Mouse (Mus musculus) liver, embryonic 13.5 days (tissue): ENCODE results near the gene Akr1d1. TPM values are rescaled to one million over a fixed set of nuclear protein-coding genes. Genes with fewer than 3 reads are reported as not detected.

Experiments used
- ATAC-seq: fragments of 200-750 bp; cut with Nextera tagmentation; 2 replicates; pipeline ENCODE4 v1.8.0; 2017; ENCODE audit warnings: low read depth, mild to moderate bottlenecking, moderate number of reproducible peaks, moderate library complexity
- DNase-seq: peaks from one replicate; pipeline ENCODE4 v3.0.0; 2022
- H3K27ac ChIP-seq: fragments of 300-500 bp; sonication (generic); 2 replicates; pipeline ENCODE4 v1.5.1; 2015; ENCODE audit warnings: moderate library complexity, mild to moderate bottlenecking, inconsistent platforms
- H3K27me3 ChIP-seq: fragments of 300-500 bp; sonication (generic); 2 replicates; pipeline ENCODE4 v1.6.1; 2015; ENCODE audit warnings: mild to moderate bottlenecking, inconsistent platforms
- H3K36me3 ChIP-seq: fragments of 300-500 bp; sonication (generic); 2 replicates; pipeline ENCODE4 v1.6.1; 2015; ENCODE audit warnings: mild to moderate bottlenecking, inconsistent platforms
- H3K4me1 ChIP-seq: fragments of 300-500 bp; sonication (generic); replicated peaks from 2 replicates; pipeline ENCODE4 v1.6.1; 2015; ENCODE audit warnings: inconsistent platforms
- H3K4me2 ChIP-seq: fragments of 300-500 bp; sonication (generic); 2 replicates; pipeline ENCODE4 v1.6.1; 2015; ENCODE audit warnings: inconsistent platforms, mild to moderate bottlenecking, moderate library complexity
- H3K4me3 ChIP-seq: fragments of 300-500 bp; sonication (generic); replicated peaks from 2 replicates; pipeline ENCODE4 v1.5.1; 2015; ENCODE audit warnings: mild to moderate bottlenecking, inconsistent platforms
- H3K9ac ChIP-seq: fragments of 300-500 bp; sonication (generic); 2 replicates; pipeline ENCODE4 v1.6.1; 2015; ENCODE audit warnings: mild to moderate bottlenecking, inconsistent platforms
- H3K9me3 ChIP-seq: fragments of 300-500 bp; sonication (generic); replicated peaks from 2 replicates; pipeline ENCODE4 v1.6.1; 2016; ENCODE audit warnings: inconsistent platforms
- WGBS: fragments of 180-500 bp; shearing (Covaris S2); methylation state at CpG from one replicate; pipeline ENCODE4 v1.1.7; 2015; ENCODE audit not compliant: insufficient replicate concordance; 5-methylcytosine and 5-hydroxymethylcytosine counted together
- polyA plus RNA-seq: library from polyadenylated mRNA; unstranded; fragments of >200 nt; fragmentation: Nextera tagmentation; extraction: Ambion mirVana; gene quantifications from 2 replicates; pipeline ENCODE4 v1.2.1, GENCODE M21; 2015

The Akr1d1 gene
- polyA plus RNA-seq, 1 experiment from 2014 or later: 0.73 TPM

GRCm38 (mm10) chr6:37520631-37521375, 9.2 kb upstream of the Akr1d1 start:
- H3K4me1 ChIP-seq: no peaks in the 10 kb centered on the region
- no peaks in the 10 kb centered on the region for H3K27me3 ChIP-seq
- 73% methylated on average over 13 of the region's 13 CpGs for WGBS
- no peak overlapping the region for H3K4me2 ChIP-seq
- H3K9me3 ChIP-seq: no peaks in the 10 kb centered on the region
- DNase-seq: no peak
- H3K36me3 ChIP-seq: no peaks in the 10 kb centered on the region
- ATAC-seq: no peak
- H3K27ac ChIP-seq: no peak overlapping the region
- no peak overlapping the region for H3K4me3 ChIP-seq
- no peak overlapping the region for H3K9ac ChIP-seq

GRCm38 (mm10) chr6:37532036-37532435, 2.1 kb downstream of the Akr1d1 start:
- Histone ChIP-seq H3K27ac (no peak overlapping the region), H3K4me1 (no peaks in the 10 kb centered on the region), H3K27me3 (no peaks in the 10 kb centered on the region), H3K9me3 (no peaks in the 10 kb centered on the region), H3K4me2 (no peak overlapping the region), H3K36me3 (no peaks in the 10 kb centered on the region), H3K9ac (no peak overlapping the region), H3K4me3 (no peak overlapping the region)
- WGBS: 77% methylated on average over 3 of the region's 3 CpGs
- no peak for DNase-seq
- ATAC-seq: no peak

GRCm38 (mm10) chr6:37536831-37537230, 6.9 kb downstream of the Akr1d1 start:
- no peak for ATAC-seq
- WGBS: 61% methylated on average over 3 of the region's 3 CpGs
- Histone ChIP-seq H3K9ac (no peak overlapping the region), H3K27ac (no peak overlapping the region), H3K9me3 (no peaks in the 10 kb centered on the region), H3K36me3 (no peaks in the 10 kb centered on the region), H3K4me2 (no peak overlapping the region), H3K4me3 (no peak overlapping the region), H3K4me1 (no peaks in the 10 kb centered on the region), H3K27me3 (no peaks in the 10 kb centered on the region)
- no peak for DNase-seq

- Histone ChIP-seq H3K36me3 (no peaks in the 10 kb centered on the region), H3K4me2 (no peak overlapping the region), H3K4me1 (no peaks in the 10 kb centered on the region), H3K9ac (no peak overlapping the region), H3K27ac (no peak overlapping the region), H3K27me3 (no peaks in the 10 kb centered on the region), H3K4me3 (no peak overlapping the region), H3K9me3 (no peaks in the 10 kb centered on the region)
- 65% methylated on average over 3 of the region's 3 CpGs for WGBS
- ATAC-seq (no peak), DNase-seq (no peak)
Observed at GRCm38 (mm10) chr6:37537801-37538200, 7.8 kb downstream of the Akr1d1 start.

- no peaks in the 10 kb centered on the region for H3K27me3 ChIP-seq
- ATAC-seq (no peak), DNase-seq (no peak)
- H3K27ac ChIP-seq: no peak overlapping the region
- H3K36me3 ChIP-seq: no peaks in the 10 kb centered on the region
- H3K4me2 ChIP-seq: no peak overlapping the region
- no peaks in the 10 kb centered on the region for H3K9me3 ChIP-seq
- no peak overlapping the region for H3K4me3 ChIP-seq
- 66% methylated on average over 5 of the region's 5 CpGs for WGBS
- H3K4me1 ChIP-seq: no peaks in the 10 kb centered on the region
- no peak overlapping the region for H3K9ac ChIP-seq
Observed at GRCm38 (mm10) chr6:37538792-37539191, 8.8 kb downstream of the Akr1d1 start.

- 72% methylated on average over 9 of the region's 9 CpGs for WGBS
- no peak overlapping the region for H3K4me2 ChIP-seq
- no peaks in the 10 kb centered on the region for H3K4me1 ChIP-seq
- H3K4me3 ChIP-seq: no peak overlapping the region
- peak overlapping the region; percentile 60 for H3K27ac ChIP-seq
- H3K9me3 ChIP-seq: no peaks in the 10 kb centered on the region
- no peak overlapping the region for H3K9ac ChIP-seq
- ATAC-seq (no peak), DNase-seq (no peak)
- no peaks in the 10 kb centered on the region for H3K36me3 ChIP-seq
- no peaks in the 10 kb centered on the region for H3K27me3 ChIP-seq
Observed at GRCm38 (mm10) chr6:37539403-37539802, 9.4 kb downstream of the Akr1d1 start.

- Histone ChIP-seq H3K4me2 (no peak overlapping the region), H3K4me1 (no peaks in the 10 kb centered on the region), H3K9ac (no peak overlapping the region), H3K4me3 (no peak overlapping the region), H3K9me3 (no peaks in the 10 kb centered on the region), H3K27ac (peak overlapping the region; percentile 60; the same call in 1 of the 2 replicates), H3K27me3 (no peaks in the 10 kb centered on the region), H3K36me3 (no peaks in the 10 kb centered on the region)
- 66% methylated on average over 3 of the region's 3 CpGs for WGBS
- no peak for DNase-seq
- peak; percentile 78 for ATAC-seq
Observed at GRCm38 (mm10) chr6:37540113-37540512, 10.1 kb downstream of the Akr1d1 start.

- no peak overlapping the region for H3K9ac ChIP-seq
- no peak overlapping the region for H3K4me3 ChIP-seq
- 64% methylated on average over 3 of the region's 3 CpGs for WGBS
- no peaks in the 10 kb centered on the region for H3K27me3 ChIP-seq
- H3K27ac ChIP-seq: no peak overlapping the region
- DNase-seq (no peak), ATAC-seq (no peak)
- no peak overlapping the region for H3K4me2 ChIP-seq
- no peaks in the 10 kb centered on the region for H3K4me1 ChIP-seq
- H3K36me3 ChIP-seq: no peaks in the 10 kb centered on the region
- H3K9me3 ChIP-seq: no peaks in the 10 kb centered on the region
Observed at GRCm38 (mm10) chr6:37541171-37541570, 11.2 kb downstream of the Akr1d1 start.

GRCm38 (mm10) chr6:37542145-37542544, 12.2 kb downstream of the Akr1d1 start:
- H3K9ac ChIP-seq: no peak overlapping the region
- H3K36me3 ChIP-seq: no peaks in the 10 kb centered on the region
- no peak overlapping the region for H3K27ac ChIP-seq
- no peak overlapping the region for H3K4me3 ChIP-seq
- H3K9me3 ChIP-seq: no peaks in the 10 kb centered on the region
- no peak overlapping the region for H3K4me2 ChIP-seq
- H3K4me1 ChIP-seq: no peaks in the 10 kb centered on the region
- WGBS: 72% methylated on average over 3 of the region's 3 CpGs
- DNase-seq (no peak), ATAC-seq (no peak)
- no peaks in the 10 kb centered on the region for H3K27me3 ChIP-seq

- Histone ChIP-seq H3K36me3 (no peaks in the 10 kb centered on the region), H3K27ac (no peak overlapping the region), H3K9me3 (no peaks in the 10 kb centered on the region), H3K27me3 (no peaks in the 10 kb centered on the region), H3K4me1 (no peaks in the 10 kb centered on the region), H3K4me2 (no peak overlapping the region), H3K4me3 (no peak overlapping the region), H3K9ac (no peak overlapping the region)
- ATAC-seq: no peak
- 56% methylated on average over 2 of the region's 2 CpGs for WGBS
- no peak for DNase-seq
Observed at GRCm38 (mm10) chr6:37552760-37553159, 22.8 kb downstream of the Akr1d1 start.

- Histone ChIP-seq H3K36me3 (no peaks in the 10 kb centered on the region), H3K4me2 (no peak overlapping the region), H3K27ac (no peak overlapping the region), H3K9me3 (no peaks in the 10 kb centered on the region), H3K4me1 (no peaks in the 10 kb centered on the region), H3K4me3 (no peak overlapping the region), H3K27me3 (no peaks in the 10 kb centered on the region), H3K9ac (no peak overlapping the region)
- ATAC-seq: no peak
- 50% methylated on average over 3 of the region's 3 CpGs for WGBS
- DNase-seq: no peak
Observed at GRCm38 (mm10) chr6:37553926-37554325, 24.0 kb downstream of the Akr1d1 start.

- DNase-seq (no peak), ATAC-seq (no peak)
- no peaks in the 10 kb centered on the region for H3K9me3 ChIP-seq
- no peaks in the 10 kb centered on the region for H3K36me3 ChIP-seq
- no peak overlapping the region for H3K4me3 ChIP-seq
- H3K9ac ChIP-seq: no peak overlapping the region
- no peak overlapping the region for H3K4me2 ChIP-seq
- WGBS: 69% methylated on average over 1 of the region's 1 CpGs
- no peak overlapping the region for H3K27ac ChIP-seq
- no peaks in the 10 kb centered on the region for H3K27me3 ChIP-seq
- H3K4me1 ChIP-seq: no peaks in the 10 kb centered on the region
Observed at GRCm38 (mm10) chr6:37554327-37554726, 24.4 kb downstream of the Akr1d1 start.
